Mouse (Mus musculus) embryonic facial prominence, embryonic 15.5 days (tissue): ENCODE data around the gene Tomm40. TPM values are rescaled to one million over a fixed set of nuclear protein-coding genes. Genes with fewer than 3 reads are reported as not detected.

Experiments used
- ATAC-seq: fragments of 200-750 bp; cut with Nextera tagmentation; 2 replicates; pipeline ENCODE4 v1.8.0; 2017; ENCODE audit warnings: low read depth, moderate TSS enrichment; ENCODE audit not compliant: insufficient number of reproducible peaks, low FRiP score, low TSS enrichment
- H3K27ac ChIP-seq: fragments of 300-500 bp; sonication (generic); replicated peaks from 2 replicates; pipeline ENCODE4 v1.5.1; 2015; ENCODE audit warnings: mild to moderate bottlenecking, inconsistent platforms
- H3K27me3 ChIP-seq: fragments of 300-500 bp; sonication (generic); 2 replicates; pipeline ENCODE4 v1.6.1; 2015; ENCODE audit warnings: inconsistent platforms
- H3K36me3 ChIP-seq: fragments of 300-500 bp; sonication (generic); 2 replicates; pipeline ENCODE4 v1.6.1; 2015; ENCODE audit warnings: mild to moderate bottlenecking, inconsistent platforms
- H3K4me1 ChIP-seq: fragments of 300-500 bp; sonication (generic); 2 replicates; pipeline ENCODE4 v1.6.1; 2015; ENCODE audit warnings: inconsistent platforms
- H3K4me2 ChIP-seq: fragments of 300-500 bp; sonication (generic); replicated peaks from 2 replicates; pipeline ENCODE4 v1.6.1; 2015; ENCODE audit warnings: mild to moderate bottlenecking, inconsistent platforms
- H3K4me3 ChIP-seq: fragments of 300-500 bp; sonication (generic); replicated peaks from 2 replicates; pipeline ENCODE4 v1.5.1; 2015; ENCODE audit warnings: mild to moderate bottlenecking, inconsistent platforms
- H3K9ac ChIP-seq: fragments of 300-500 bp; sonication (generic); 2 replicates; pipeline ENCODE4 v1.6.1; 2015; ENCODE audit warnings: inconsistent platforms
- H3K9me3 ChIP-seq: fragments of 300-500 bp; sonication (generic); replicated peaks from 2 replicates; pipeline ENCODE4 v1.6.1; 2016; ENCODE audit warnings: inconsistent platforms
- WGBS: fragments of 180-500 bp; shearing (Covaris S2); methylation state at CpG from one replicate; pipeline ENCODE4 v1.1.7; 2015; 5-methylcytosine and 5-hydroxymethylcytosine counted together
- polyA plus RNA-seq: library from polyadenylated mRNA; unstranded; fragments of >200 nt; fragmentation: Nextera tagmentation; extraction: Ambion mirVana; gene quantifications from 2 replicates; pipeline ENCODE4 v1.2.1, GENCODE M21; 2015

Gene Tomm40
- polyA plus RNA-seq, 1 experiment from 2014 or later: 146 TPM

DNA sequence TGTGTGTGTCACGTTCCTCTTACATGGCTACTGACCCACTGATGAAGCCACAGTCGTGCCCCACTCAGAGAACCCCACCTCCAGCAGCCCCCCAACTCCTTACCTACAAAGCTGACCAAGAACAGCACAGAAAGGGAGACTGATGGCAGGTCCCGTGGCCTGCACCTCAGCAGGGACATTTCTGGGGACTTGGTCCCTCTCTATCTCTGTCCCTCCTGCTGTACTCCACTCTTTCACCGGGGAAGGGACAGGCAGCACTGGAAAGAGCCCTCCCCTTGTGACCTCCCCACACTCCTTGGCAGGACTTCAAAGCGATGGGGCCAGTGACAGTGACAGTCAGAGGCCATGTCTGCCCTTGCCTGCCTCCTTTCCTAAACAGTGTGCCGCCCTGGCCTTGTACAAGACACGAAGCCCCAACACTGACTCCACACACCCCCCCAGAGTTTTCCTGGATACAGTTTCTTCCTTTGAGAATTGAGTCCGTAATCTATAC, 34.0 kb downstream of the Tomm40 start, which contains the start of the genes Gm44805 and Apoc4:
Gm44805 (minus strand) TSS at position 222 of the 493 bp plus-strand sequence.
Apoc4 (minus strand) TSS at position 278 of the 493 bp plus-strand sequence.
- 61% methylated on average over 8 of the region's 8 CpGs for WGBS
- no peak for ATAC-seq
- no peaks in the 10 kb centered on the region for H3K36me3 ChIP-seq
- H3K4me3 ChIP-seq: no peak within 1 kb of the TSS
- peaks cover 3% of the 10 kb centered on the region; the same call in 1 of the 2 replicates for H3K4me1 ChIP-seq
- no peak within 1 kb of the TSS for H3K27ac ChIP-seq
- no peaks in the 10 kb centered on the region for H3K27me3 ChIP-seq
- no peak within 1 kb of the TSS for H3K9ac ChIP-seq
- no peak within 1 kb of the TSS for H3K4me2 ChIP-seq
- H3K9me3 ChIP-seq: no peaks in the 10 kb centered on the region

DNA sequence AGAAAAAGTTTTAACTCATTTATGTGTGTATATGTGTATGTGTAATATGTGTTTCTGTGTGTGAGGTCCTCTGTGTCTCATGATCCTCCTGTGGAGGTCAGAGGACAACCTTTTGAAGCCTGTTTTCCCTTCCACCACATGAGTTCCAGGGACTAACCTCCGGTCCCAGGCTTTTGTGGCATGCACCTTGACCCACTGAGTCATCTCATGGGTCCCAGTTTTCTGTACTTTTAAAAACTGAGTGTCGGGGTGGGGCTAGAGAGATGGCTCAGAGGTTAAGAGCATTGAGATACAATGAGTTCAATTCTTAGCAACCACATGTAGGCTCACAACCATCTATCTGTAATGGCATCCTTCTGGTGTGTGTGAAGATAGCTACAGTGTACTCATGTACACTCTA, 34.5 kb downstream of the Tomm40 start:
- no peak for ATAC-seq
- Histone ChIP-seq H3K27ac (no peak overlapping the region), H3K4me1 (peaks cover 3% of the 10 kb centered on the region; the same call in 1 of the 2 replicates), H3K4me2 (no peak overlapping the region), H3K4me3 (no peak overlapping the region), H3K27me3 (no peaks in the 10 kb centered on the region), H3K9ac (no peak overlapping the region), H3K9me3 (no peaks in the 10 kb centered on the region), H3K36me3 (no peaks in the 10 kb centered on the region)
- 85% methylated on average over 2 of the region's 2 CpGs for WGBS

DNA sequence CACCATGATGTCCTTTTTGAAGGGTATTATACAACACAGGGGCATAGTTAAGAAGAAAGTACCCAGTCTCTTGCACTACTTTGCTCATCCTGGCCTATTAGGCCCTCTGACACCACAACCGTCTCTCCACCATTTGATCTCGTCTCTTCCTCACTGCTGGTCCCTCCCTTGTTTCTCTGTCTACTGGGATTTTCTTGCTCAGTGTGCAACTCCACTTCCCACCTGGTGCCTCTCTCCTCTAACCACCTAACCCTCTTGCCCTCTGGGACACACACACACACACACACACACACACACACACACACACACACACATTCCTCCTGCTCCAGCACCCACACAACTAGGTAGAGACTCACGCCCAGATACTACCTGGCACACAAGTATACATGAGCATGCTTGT, 36.3 kb downstream of the Tomm40 start:
- 78% methylated on average over 3 of the region's 3 CpGs for WGBS
- H3K9me3 ChIP-seq: no peaks in the 10 kb centered on the region
- H3K27me3 ChIP-seq: no peaks in the 10 kb centered on the region
- no peak overlapping the region for H3K4me3 ChIP-seq
- no peak overlapping the region for H3K4me2 ChIP-seq
- H3K9ac ChIP-seq: no peak overlapping the region
- H3K36me3 ChIP-seq: no peaks in the 10 kb centered on the region
- H3K27ac ChIP-seq: no peak overlapping the region
- ATAC-seq: no peak
- peaks cover 3% of the 10 kb centered on the region; the same call in 1 of the 2 replicates for H3K4me1 ChIP-seq

DNA sequence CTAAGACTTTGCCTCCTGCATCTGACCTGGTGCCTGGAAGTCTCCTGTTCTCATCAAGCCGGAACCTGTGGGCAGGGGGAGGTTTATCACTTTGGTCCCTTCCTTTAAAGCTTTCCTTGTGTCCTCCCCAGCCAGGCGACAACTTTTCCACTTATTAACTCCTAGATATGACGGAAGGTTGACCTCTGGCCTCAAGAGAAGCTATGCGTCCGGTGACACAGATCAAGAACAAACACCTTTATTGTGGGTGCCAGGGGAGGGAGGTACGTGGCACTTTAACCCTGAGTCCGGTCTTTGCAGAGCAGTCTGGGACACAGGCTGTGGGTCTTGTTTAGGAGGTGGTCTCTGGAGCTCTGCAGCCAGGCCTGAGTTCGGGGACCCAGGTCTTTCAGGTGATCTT, 37.4 kb downstream of the Tomm40 start, which contains the start of gene Apoc2:
Apoc2 (minus strand) TSS at position 70 of the 400 bp plus-strand sequence.
- no peaks in the 10 kb centered on the region for H3K27me3 ChIP-seq
- no peaks in the 10 kb centered on the region for H3K9me3 ChIP-seq
- H3K4me3 ChIP-seq: no peak within 1 kb of the TSS
- 60% methylated on average over 8 of the region's 8 CpGs for whole genome bisulfite sequencing
- H3K4me1 ChIP-seq: no peaks in the 10 kb centered on the region
- no peak within 1 kb of the TSS for H3K9ac ChIP-seq
- no peaks in the 10 kb centered on the region for H3K36me3 ChIP-seq
- no peak within 1 kb of the TSS for H3K27ac ChIP-seq
- no peak within 1 kb of the TSS for H3K4me2 ChIP-seq
- no peak for ATAC-seq

DNA sequence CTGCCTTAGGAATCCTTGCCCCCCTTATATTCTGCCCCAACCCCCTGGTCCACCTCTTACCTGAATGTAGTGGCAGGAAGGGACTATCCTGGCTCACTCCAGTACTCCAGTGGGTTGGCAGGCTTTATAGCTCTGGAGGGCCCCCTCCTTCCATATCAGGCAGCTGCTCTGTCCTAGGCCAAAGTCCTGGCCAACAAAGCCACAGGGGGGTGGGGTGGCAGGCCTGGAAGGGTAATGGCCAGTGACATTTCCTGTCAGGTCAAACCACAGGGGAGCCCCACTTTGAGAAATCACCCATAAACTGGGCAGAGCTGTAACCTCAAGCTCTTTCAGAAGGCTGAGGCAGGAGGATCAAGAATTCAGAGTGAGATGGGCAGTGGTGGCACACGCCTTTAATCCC, 38.6 kb downstream of the Tomm40 start:
- Histone ChIP-seq H3K4me1 (no peaks in the 10 kb centered on the region), H3K27ac (no peak overlapping the region), H3K4me2 (no peak overlapping the region), H3K4me3 (no peak overlapping the region), H3K9ac (no peak overlapping the region), H3K27me3 (no peaks in the 10 kb centered on the region), H3K36me3 (no peaks in the 10 kb centered on the region), H3K9me3 (no peaks in the 10 kb centered on the region)
- ATAC-seq: no peak
- 62% methylated on average over 1 of the region's 1 CpGs for WGBS

DNA sequence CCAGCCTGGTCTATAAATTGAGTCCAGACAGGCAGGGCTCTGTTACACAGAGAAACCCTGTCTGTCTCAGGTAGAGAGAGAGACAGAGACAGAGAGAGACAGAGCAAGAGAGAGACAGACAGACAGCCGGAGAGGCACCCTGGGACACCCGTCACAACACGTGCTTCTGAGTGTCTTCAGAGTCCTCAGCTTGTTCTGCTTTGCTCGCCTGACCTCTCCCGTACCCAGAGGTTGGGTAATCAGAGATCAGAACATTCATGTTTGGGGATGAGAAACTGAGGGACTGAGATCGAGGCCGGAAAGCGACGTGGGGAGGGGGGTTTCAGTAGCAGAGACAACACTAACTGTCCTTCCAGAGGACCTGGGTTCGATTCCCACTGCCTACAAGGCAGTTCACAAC, 39.4 kb downstream of the Tomm40 start:
- no peaks in the 10 kb centered on the region for H3K9me3 ChIP-seq
- no peak overlapping the region for H3K4me2 ChIP-seq
- 83% methylated on average over 10 of the region's 10 CpGs for WGBS
- no peaks in the 10 kb centered on the region for H3K4me1 ChIP-seq
- ATAC-seq: no peak
- no peak overlapping the region for H3K9ac ChIP-seq
- no peaks in the 10 kb centered on the region for H3K36me3 ChIP-seq
- no peak overlapping the region for H3K4me3 ChIP-seq
- H3K27ac ChIP-seq: no peak overlapping the region
- no peaks in the 10 kb centered on the region for H3K27me3 ChIP-seq

DNA sequence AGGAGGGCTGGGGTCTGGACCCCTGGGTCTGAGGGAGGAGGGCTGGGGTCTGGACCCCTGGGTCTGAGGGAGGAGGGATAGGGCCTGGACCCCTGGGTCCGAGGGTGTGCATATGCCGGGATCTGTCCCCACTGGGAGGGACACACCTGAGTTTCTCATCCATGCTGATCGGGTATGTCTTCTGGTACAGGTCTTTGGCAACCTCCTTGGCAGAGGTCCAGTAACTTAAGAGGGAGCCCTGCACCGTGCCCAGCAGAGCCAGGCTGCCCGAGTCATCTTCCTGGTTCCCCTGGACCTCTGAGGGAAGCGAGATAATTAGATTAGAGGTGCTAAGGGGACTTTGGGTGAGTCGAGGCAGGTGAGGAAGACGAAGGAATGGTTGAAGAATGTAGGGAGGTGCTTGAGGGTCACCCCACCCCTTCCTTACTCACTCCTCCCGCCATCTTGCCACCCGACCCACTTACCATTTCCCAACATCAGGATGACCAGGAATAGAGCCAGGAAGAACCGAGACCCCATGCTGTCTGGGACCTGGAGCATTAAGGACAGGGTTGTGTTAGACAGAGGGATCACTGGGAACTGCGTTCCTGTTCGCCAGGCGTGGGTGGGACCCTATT, 42.0 kb downstream of the Tomm40 start:
- H3K4me1 ChIP-seq: peaks cover 6% of the 10 kb centered on the region
- no peaks in the 10 kb centered on the region for H3K36me3 ChIP-seq
- no peak overlapping the region for H3K9ac ChIP-seq
- no peak overlapping the region for H3K27ac ChIP-seq
- H3K4me2 ChIP-seq: no peak overlapping the region
- 57% methylated on average over 14 of the region's 14 CpGs for WGBS
- ATAC-seq: no peak
- no peaks in the 10 kb centered on the region for H3K27me3 ChIP-seq
- no peak overlapping the region for H3K4me3 ChIP-seq
- no peaks in the 10 kb centered on the region for H3K9me3 ChIP-seq

DNA sequence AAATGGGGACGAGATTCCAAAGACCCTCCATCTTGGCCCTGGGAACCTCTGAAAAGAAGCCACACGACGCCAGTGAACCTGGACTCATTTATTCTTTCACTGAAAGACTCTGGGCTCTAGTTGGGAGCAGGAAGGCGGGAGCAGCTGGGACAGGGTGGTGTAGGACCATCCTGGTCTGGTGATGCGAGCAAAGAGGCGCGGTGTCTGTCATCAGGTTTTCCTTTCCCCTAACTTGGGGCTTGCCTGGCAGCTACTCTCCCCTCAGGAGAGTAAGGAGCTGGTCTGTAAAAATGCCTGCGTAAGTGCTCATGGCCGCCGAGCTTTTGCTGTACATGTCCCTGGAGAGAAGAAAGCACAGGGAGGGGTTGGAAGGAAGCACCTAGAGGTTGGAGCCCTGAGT, 43.7 kb downstream of the Tomm40 start:
- WGBS: 60% methylated on average over 10 of the region's 10 CpGs
- no peaks in the 10 kb centered on the region for H3K9me3 ChIP-seq
- ATAC-seq: no peak
- no peak overlapping the region for H3K9ac ChIP-seq
- peaks cover 6% of the 10 kb centered on the region for H3K4me1 ChIP-seq
- no peak overlapping the region for H3K4me2 ChIP-seq
- no peaks in the 10 kb centered on the region for H3K27me3 ChIP-seq
- no peak overlapping the region for H3K27ac ChIP-seq
- no peaks in the 10 kb centered on the region for H3K36me3 ChIP-seq
- no peak overlapping the region for H3K4me3 ChIP-seq

DNA sequence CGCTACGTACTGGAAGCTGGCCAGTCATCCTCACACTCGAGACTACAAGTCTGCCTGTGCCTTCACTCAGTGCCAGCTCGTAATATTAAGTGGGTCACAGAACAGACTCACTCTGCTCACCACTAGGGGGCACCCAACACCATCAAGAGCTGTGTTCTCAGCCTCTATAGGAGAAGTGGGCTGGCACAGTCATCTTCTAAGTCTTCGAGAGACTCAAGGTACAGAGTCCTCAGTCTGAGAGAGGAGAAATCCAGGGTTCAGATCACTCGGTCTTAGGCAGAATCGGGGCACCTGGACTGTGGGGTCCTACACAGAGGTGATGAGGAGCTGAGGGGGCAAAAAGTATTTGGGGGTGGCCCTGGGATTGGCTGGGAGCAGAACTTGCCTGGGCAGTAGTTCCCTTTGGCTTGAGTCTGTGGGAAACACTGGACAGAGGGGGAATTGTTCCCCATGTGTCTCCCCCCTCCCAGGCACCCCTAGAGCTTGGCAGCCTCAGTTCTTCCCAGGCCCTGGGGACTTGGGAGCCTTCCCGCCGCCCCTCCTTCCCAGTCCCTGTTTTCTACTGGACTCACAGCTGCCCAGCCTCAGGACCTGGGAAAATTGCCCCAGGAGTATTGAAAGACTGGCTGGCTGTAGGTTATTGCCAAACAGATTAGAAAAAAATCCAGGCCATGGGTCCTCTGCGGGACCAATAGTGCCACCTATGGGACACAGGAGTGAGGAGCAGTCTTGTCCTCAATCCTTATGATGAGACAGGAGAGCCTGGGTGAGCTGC, 46.1 kb downstream of the Tomm40 start:
- WGBS: 4% methylated on average over 10 of the region's 10 CpGs
- peak overlapping the region; percentile 37; the same call in 1 of the 2 replicates for H3K9ac ChIP-seq
- H3K36me3 ChIP-seq: no peaks in the 10 kb centered on the region
- peak overlapping the region; percentile 37 for H3K4me2 ChIP-seq
- peak overlapping the region; percentile 71; the same call in 1 of the 2 replicates for H3K27ac ChIP-seq
- no peaks in the 10 kb centered on the region for H3K9me3 ChIP-seq
- ATAC-seq: peak; percentile 68
- H3K4me1 ChIP-seq: peaks cover 13% of the 10 kb centered on the region
- peak overlapping the region; percentile 11; the same call in 1 of the 2 replicates for H3K4me3 ChIP-seq
- no peaks in the 10 kb centered on the region for H3K27me3 ChIP-seq

DNA sequence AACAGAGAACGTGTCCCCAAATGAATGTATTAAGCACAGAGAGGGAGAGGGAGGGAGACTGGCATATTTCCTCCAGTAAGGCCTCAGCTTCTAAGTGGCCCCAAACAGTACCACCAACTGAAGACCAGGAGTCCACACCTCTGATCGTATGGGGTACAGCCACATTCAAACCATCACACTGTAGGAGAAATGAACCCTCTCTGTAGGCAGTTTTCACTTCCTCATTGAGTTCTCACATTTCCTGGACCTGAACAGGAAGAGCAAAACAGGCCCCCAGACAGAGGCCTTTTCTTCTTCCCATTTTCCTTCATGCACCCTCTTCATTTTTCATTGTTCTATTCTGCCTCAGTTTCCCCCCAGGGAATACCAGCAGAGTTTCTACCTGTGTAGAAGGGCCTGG, 47.8 kb downstream of the Tomm40 start:
- H3K36me3 ChIP-seq: no peaks in the 10 kb centered on the region
- H3K27me3 ChIP-seq: no peaks in the 10 kb centered on the region
- H3K27ac ChIP-seq: no peak overlapping the region
- no peak overlapping the region for H3K4me2 ChIP-seq
- H3K9ac ChIP-seq: no peak overlapping the region
- WGBS: 77% methylated on average over 2 of the region's 2 CpGs
- H3K9me3 ChIP-seq: no peaks in the 10 kb centered on the region
- no peak overlapping the region for H3K4me3 ChIP-seq
- H3K4me1 ChIP-seq: peaks cover 21% of the 10 kb centered on the region
- no peak for ATAC-seq

DNA sequence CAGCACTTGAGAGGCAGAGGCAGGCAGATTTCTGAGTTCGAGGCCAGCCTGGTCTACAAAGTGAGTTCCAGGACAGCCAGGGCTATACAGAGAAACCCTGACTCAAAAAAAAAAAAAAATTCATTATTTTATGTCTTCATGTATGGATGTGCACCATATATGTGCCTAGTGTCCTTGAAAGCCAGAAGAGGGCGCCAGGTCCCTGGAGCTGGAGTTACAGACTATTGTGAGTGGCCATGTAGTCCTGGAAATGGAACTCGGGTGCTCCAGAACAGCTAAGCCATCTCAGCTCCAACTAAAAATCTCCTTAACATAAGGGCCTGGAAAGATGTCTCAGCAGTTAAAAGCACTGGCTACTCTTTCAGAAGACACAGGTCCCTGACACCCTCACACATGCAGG, 48.5 kb downstream of the Tomm40 start:
- peaks cover 3% of the 10 kb centered on the region; the same call in 1 of the 2 replicates for H3K36me3 ChIP-seq
- H3K4me3 ChIP-seq: no peak overlapping the region
- no peak for ATAC-seq
- 67% methylated on average over 3 of the region's 3 CpGs for WGBS
- peaks cover 21% of the 10 kb centered on the region for H3K4me1 ChIP-seq
- H3K27ac ChIP-seq: no peak overlapping the region
- no peak overlapping the region for H3K9ac ChIP-seq
- no peaks in the 10 kb centered on the region for H3K9me3 ChIP-seq
- no peaks in the 10 kb centered on the region for H3K27me3 ChIP-seq
- no peak overlapping the region for H3K4me2 ChIP-seq
